Mouse (Mus musculus) liver, adult 2 months (tissue): Measurements from ENCODE around the gene Nup160. TPM values are rescaled to one million over a fixed set of nuclear protein-coding genes. Genes with fewer than 3 reads are reported as not detected.

Experiments
- DNase-seq: peaks from one replicate; pipeline ENCODE4 v3.0.0-alpha.2; 2011; ENCODE audit warnings: low read depth, low spot score; ENCODE audit errors: extremely low read depth
- H3K27ac ChIP-seq: fragments of 200-500 bp; replicated peaks from 2 replicates; pipeline ENCODE4 v1.5.1; 2012; ENCODE audit warnings: low read depth, mild to moderate bottlenecking, control low read depth, inconsistent platforms, low read length; ENCODE audit not compliant: insufficient read depth
- H3K27me3 ChIP-seq: fragments of 200-500 bp; 2 replicates; pipeline ENCODE4 v1.6.1; 2012; ENCODE audit warnings: mild to moderate bottlenecking, moderate library complexity, low read length, inconsistent platforms; ENCODE audit not compliant: control insufficient read depth, insufficient read depth
- H3K36me3 ChIP-seq: fragments of 200-500 bp; 2 replicates; pipeline ENCODE4 v1.6.1; 2012; ENCODE audit warnings: low read length, inconsistent platforms; ENCODE audit not compliant: control insufficient read depth, insufficient read depth
- H3K4me1 ChIP-seq: fragments of 200-500 bp; 2 replicates; pipeline ENCODE4 v1.6.1; 2011; ENCODE audit warnings: low read length; ENCODE audit not compliant: control insufficient read depth, insufficient read depth
- H3K4me3 ChIP-seq: fragments of 200-500 bp; 2 replicates; pipeline ENCODE4 v1.5.1; 2011; ENCODE audit warnings: low read depth, mild to moderate bottlenecking, control low read depth, low read length, moderate library complexity; ENCODE audit not compliant: insufficient read depth
- H3K79me2 ChIP-seq: fragments of 200-500 bp; 2 replicates; pipeline ENCODE4 v1.6.1; 2012; ENCODE audit warnings: inconsistent platforms, mild to moderate bottlenecking, low read length, moderate library complexity; ENCODE audit not compliant: control insufficient read depth, insufficient read depth
- H3K9ac ChIP-seq: fragments of 200-500 bp; 2 replicates; pipeline ENCODE4 v1.6.1; 2012; ENCODE audit warnings: low read depth, mild to moderate bottlenecking, control low read depth, inconsistent platforms, low read length
- CTCF ChIP-seq: fragments of 200-500 bp; IDR thresholded peaks from 2 replicates; pipeline ENCODE4 v1.5.1; 2011; ENCODE audit warnings: low read depth, low read length, control low read depth
- POLR2A ChIP-seq: fragments of 200-500 bp; IDR thresholded peaks from 2 replicates; pipeline ENCODE4 v1.6.1; 2011; ENCODE audit warnings: low read length, control low read depth; ENCODE audit not compliant: insufficient read depth; ENCODE audit errors: extremely low read depth
- WGBS: fragments of 180-500 bp; shearing (Covaris S2); methylation state at CpG from one replicate; pipeline ENCODE4 v1.1.7; 2018; 5-methylcytosine and 5-hydroxymethylcytosine counted together
- polyA plus RNA-seq: library from polyadenylated mRNA; depleted of rRNA; stranded (reverse); fragments of >200 nt; gene quantifications from 2 replicates; pipeline ENCODE4 v1.2.3, GENCODE M21; 2012
- total RNA-seq: library from RNA; depleted of rRNA; stranded (reverse); fragments of >200 nt; gene quantifications from 2 replicates; pipeline ENCODE4 v1.2.3, GENCODE M21; 2014

Gene Nup160
- total and polyA plus RNA-seq, 2 experiments, result 3.1 to 9.6 TPM

- no peak for DNase-seq
- Histone ChIP-seq H3K4me1 (no peaks in the 10 kb centered on the region), H3K79me2 (no peaks in the 10 kb centered on the region), H3K4me3 (no peak overlapping the region), H3K27me3 (no peaks in the 10 kb centered on the region), H3K27ac (no peak overlapping the region), H3K36me3 (no peaks in the 10 kb centered on the region), H3K9ac (no peak overlapping the region)
- no peak for TF ChIP-seq POLR2A
- TF ChIP-seq CTCF, result no peak
- 78% methylated on average over 4 of the region's 4 CpGs for WGBS
Measured at GRCm38 (mm10) chr2:90658613-90659012, 18.4 kb upstream of the Nup160 start.

- H3K27ac ChIP-seq, result no peak overlapping the region
- DNase-seq, result no peak
- WGBS, result 100% methylated on average over 1 of the region's 1 CpGs
Measured at GRCm38 (mm10) chr2:90659016-90659415, 18.0 kb upstream of the Nup160 start.

DNA sequence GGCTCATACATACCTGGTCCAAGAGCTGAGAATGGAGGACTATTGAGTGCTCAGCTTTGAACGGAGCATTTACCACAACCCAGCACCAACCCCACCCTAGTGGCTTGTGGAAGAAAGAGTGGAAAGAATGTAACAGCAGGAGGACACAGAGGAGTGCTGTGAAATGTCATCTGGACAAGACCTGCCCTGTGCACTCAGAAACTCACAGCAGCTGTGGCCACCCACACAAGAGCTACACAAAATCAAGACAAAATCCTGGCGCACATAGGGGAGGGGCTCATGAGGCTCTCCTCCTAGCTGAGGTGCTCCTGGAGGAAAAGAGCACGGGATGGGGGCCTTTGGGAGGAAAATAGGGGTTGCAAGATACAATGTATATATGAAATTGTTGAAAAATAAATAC lies 17.4 kb upstream of the Nup160 start:
- Histone ChIP-seq H3K27ac (no peak overlapping the region), H3K9ac (no peak overlapping the region), H3K4me1 (no peaks in the 10 kb centered on the region), H3K79me2 (no peaks in the 10 kb centered on the region), H3K36me3 (no peaks in the 10 kb centered on the region), H3K27me3 (no peaks in the 10 kb centered on the region), H3K4me3 (no peak overlapping the region)
- WGBS, result 86% methylated on average over 3 of the region's 3 CpGs
- DNase-seq, result no peak
- TF ChIP-seq CTCF (no peak), POLR2A (no peak)

More at GRCm38 (mm10) chr2:90659016-90659415, 18.0 kb upstream of the Nup160 start:
- no peaks in the 10 kb centered on the region for H3K36me3 ChIP-seq
- H3K27me3 ChIP-seq, result no peaks in the 10 kb centered on the region
- H3K4me1 ChIP-seq, result no peaks in the 10 kb centered on the region
- no peaks in the 10 kb centered on the region for H3K79me2 ChIP-seq
- H3K4me3 ChIP-seq, result no peak overlapping the region
- TF ChIP-seq CTCF (no peak), POLR2A (no peak)
- no peak overlapping the region for H3K9ac ChIP-seq

DNA sequence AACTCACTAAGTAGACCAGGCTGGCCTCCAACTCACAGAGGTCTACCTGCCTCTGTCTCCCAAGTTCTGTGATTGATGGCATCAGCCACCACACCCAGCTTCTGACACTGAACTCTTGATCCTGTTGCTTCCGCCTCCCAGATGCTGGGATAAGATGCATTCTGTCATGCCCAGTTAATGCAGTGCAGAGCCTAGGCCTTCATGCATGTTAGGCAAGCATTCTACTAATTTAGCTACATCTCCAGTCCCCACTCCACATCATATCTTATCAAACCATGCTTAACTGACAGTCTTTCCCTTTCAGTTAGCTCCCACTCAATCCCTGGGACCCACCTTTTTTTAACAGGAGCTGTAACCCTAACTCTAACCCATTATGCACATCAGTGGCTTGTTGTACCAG lies 16.1 kb upstream of the Nup160 start:
- no peaks in the 10 kb centered on the region for H3K36me3 ChIP-seq
- no peak overlapping the region for H3K9ac ChIP-seq
- WGBS, result 100% methylated on average over 1 of the region's 1 CpGs
- H3K27me3 ChIP-seq, result no peaks in the 10 kb centered on the region
- no peaks in the 10 kb centered on the region for H3K79me2 ChIP-seq
- H3K4me3 ChIP-seq, result no peak overlapping the region
- no peak for DNase-seq
- no peak overlapping the region for H3K27ac ChIP-seq
- H3K4me1 ChIP-seq, result no peaks in the 10 kb centered on the region
- TF ChIP-seq POLR2A, result no peak
- no peak for TF ChIP-seq CTCF

DNA sequence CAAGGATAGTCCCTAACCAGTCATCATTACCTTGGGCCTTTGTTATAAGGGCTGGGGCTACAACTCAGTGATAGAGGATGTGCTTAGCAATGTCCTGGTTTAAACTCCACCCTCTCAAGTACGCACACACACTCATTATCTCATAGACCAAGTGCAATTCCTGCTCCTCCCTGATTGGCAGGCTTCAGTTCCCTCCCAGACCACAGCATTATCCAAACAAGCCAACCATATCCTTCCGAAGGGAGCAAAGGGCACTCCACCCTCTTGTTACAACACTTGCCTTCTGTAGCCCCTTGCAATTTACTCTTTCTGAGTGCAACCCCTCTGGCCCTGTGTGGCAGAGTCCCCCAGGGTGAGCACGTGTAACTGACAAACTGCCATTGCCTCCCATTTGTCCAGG lies 15.6 kb upstream of the Nup160 start:
- WGBS, result 19% methylated on average over 3 of the region's 3 CpGs
- Histone ChIP-seq H3K4me3 (no peak overlapping the region), H3K9ac (no peak overlapping the region), H3K36me3 (no peaks in the 10 kb centered on the region), H3K79me2 (no peaks in the 10 kb centered on the region), H3K27me3 (no peaks in the 10 kb centered on the region), H3K4me1 (no peaks in the 10 kb centered on the region), H3K27ac (no peak overlapping the region)
- no peak for TF ChIP-seq CTCF
- no peak for TF ChIP-seq POLR2A
- DNase-seq, result peak; percentile 11

- Histone ChIP-seq H3K9ac (no peak overlapping the region), H3K27ac (no peak overlapping the region), H3K36me3 (no peaks in the 10 kb centered on the region), H3K79me2 (no peaks in the 10 kb centered on the region), H3K27me3 (no peaks in the 10 kb centered on the region), H3K4me1 (peaks cover 5% of the 10 kb centered on the region), H3K4me3 (no peak overlapping the region)
- no peak for DNase-seq
- WGBS, result 70% methylated on average over 11 of the region's 11 CpGs
- TF ChIP-seq POLR2A, result no peak
- no peak for TF ChIP-seq CTCF
Measured at GRCm38 (mm10) chr2:90666591-90667387, 10.2 kb upstream of the Nup160 start.
